Mouse (Mus musculus) C2C12 (cell line): Measurements from ENCODE around the gene Gatb. TPM values are rescaled to one million over a fixed set of nuclear protein-coding genes. Genes with fewer than 3 reads are reported as not detected.

ENCODE experiments used
- H3K27me3 ChIP-seq: one replicate; pipeline ENCODE4 v1.6.1; 2011; ENCODE audit not compliant: control insufficient read depth, insufficient read depth, insufficient read length
- H3K36me3 ChIP-seq: one replicate; pipeline ENCODE4 v1.6.1; 2011; ENCODE audit not compliant: control insufficient read depth, insufficient read depth
- H3K4me3 ChIP-seq: one replicate; pipeline ENCODE4 v1.5.1; 2011; ENCODE audit warnings: mild to moderate bottlenecking, control low read depth; ENCODE audit not compliant: poor library complexity, insufficient read depth, severe bottlenecking
- H3K79me2 ChIP-seq: one replicate; pipeline ENCODE4 v1.6.1; 2011; ENCODE audit not compliant: control insufficient read depth, insufficient read depth
- H3K79me3 ChIP-seq: one replicate; pipeline ENCODE4 v1.6.1; 2011; ENCODE audit warnings: low read depth, control low read depth
- H3ac ChIP-seq: one replicate; pipeline ENCODE3; 2011; ENCODE audit warnings: low read depth; ENCODE audit not compliant: control insufficient read depth, insufficient read length
- CEBPB ChIP-seq: IDR thresholded peaks from one replicate; pipeline ENCODE4 v1.6.1; 2011; ENCODE audit warnings: low read depth, mild to moderate bottlenecking, control low read depth, moderate library complexity
- CTCF ChIP-seq: IDR thresholded peaks from one replicate; pipeline ENCODE4 v1.5.1; 2011; ENCODE audit not compliant: control insufficient read depth, insufficient read depth, insufficient read length
- FOSL1 ChIP-seq: IDR thresholded peaks from one replicate; pipeline ENCODE4 v1.8.0; 2011; ENCODE audit warnings: mild to moderate bottlenecking, low read length; ENCODE audit not compliant: poor library complexity, insufficient read depth, severe bottlenecking
- MAX ChIP-seq: IDR thresholded peaks from one replicate; pipeline ENCODE4 v1.6.1; 2011; ENCODE audit warnings: mild to moderate bottlenecking, control low read depth
- MYOD1 ChIP-seq: IDR thresholded peaks from one replicate; pipeline ENCODE4 v1.6.1; 2011; ENCODE audit warnings: low read depth; ENCODE audit not compliant: control insufficient read depth, insufficient read length
- MYOG ChIP-seq: IDR thresholded peaks from one replicate; pipeline ENCODE4 v1.6.1; 2011; ENCODE audit not compliant: control insufficient read depth, insufficient read length; ENCODE audit errors: extremely low read depth
- USF1 ChIP-seq: IDR thresholded peaks from one replicate; pipeline ENCODE4 v1.6.1; 2011; ENCODE audit warnings: low read depth, mild to moderate bottlenecking, control low read depth, moderate library complexity
- polyA plus RNA-seq: library from polyadenylated mRNA; unstranded; fragments of >200 nt; fragmentation: generic; extraction: Trizol; gene quantifications from one replicate; pipeline ENCODE4 v1.2.1, GENCODE M21; 2012; ENCODE audit warnings: missing spikeins

The Gatb gene
- polyA plus RNA-seq, 1 experiment, result 12.2 TPM

DNA sequence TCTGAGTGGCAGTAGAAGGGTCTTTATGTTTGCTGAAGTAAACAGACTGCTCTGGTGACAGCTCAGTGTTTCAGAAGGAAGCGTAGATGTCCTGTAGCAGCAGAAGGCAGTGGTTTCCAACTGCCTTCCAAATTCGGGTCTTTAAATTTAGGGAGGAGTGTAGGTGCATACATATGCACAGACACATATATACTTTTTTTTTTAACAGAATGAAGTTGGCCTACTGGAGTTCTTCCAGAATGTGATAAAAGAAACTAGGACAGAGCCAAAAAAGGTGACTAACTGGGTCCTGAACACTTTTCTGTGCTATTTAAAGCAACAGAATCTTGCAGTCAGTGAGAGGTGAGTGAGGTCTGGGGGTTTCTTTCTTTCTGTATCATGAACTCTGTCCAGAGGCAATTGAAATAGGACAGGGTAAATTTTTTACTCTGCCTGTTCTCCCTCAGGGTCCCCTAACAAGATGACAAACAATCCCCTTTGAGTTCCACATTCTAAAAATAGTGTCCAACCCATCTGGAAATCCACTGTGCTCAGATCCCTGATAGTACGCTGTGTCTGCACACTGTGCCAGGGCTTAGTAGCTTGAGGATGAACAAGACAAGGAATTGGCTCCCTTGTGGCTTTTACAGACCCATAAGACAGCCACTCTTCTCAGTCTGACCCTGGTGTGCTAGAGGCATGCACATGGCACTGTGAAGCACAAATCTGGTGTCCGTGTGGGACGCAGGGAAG is 63.0 kb downstream of the Gatb start:
- H3K79me2 ChIP-seq, result no peaks in the 10 kb centered on the region
- H3K27me3 ChIP-seq, result no peaks in the 10 kb centered on the region
- no peak for TF ChIP-seq USF1
- no peak for TF ChIP-seq CEBPB
- no peak for TF ChIP-seq CTCF
- TF ChIP-seq MYOD1, result no peak
- no peak for TF ChIP-seq FOSL1
- no peak for TF ChIP-seq MAX
- TF ChIP-seq MYOG, result no peak
- no peak overlapping the region for H3ac ChIP-seq
- no peaks in the 10 kb centered on the region for H3K79me3 ChIP-seq
- no peaks in the 10 kb centered on the region for H3K36me3 ChIP-seq
- no peak overlapping the region for H3K4me3 ChIP-seq

DNA sequence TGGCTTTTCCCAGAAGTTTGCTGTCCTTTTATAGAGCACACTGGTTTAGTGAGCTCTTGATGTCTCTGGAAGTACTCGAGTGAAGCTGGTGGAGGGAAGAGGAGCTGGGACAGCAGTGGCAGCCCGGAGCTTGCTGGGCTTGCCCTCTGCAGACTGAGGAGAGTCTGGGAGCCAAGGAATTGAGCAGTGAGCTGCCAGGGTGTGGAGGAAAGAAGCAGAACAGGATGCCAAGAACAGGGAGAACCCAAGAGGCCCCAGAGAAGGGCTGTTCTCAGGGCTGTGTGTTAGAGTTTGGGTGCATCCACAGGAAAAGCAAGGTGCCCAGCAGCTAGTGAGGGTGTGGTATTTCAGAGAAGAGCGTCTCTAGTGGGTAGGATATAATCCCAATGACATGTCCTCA is 67.8 kb downstream of the Gatb start:
- Histone ChIP-seq H3K4me3 (no peak overlapping the region), H3K79me2 (no peaks in the 10 kb centered on the region), H3K79me3 (no peaks in the 10 kb centered on the region), H3ac (no peak overlapping the region), H3K27me3 (no peaks in the 10 kb centered on the region), H3K36me3 (no peaks in the 10 kb centered on the region)
- TF ChIP-seq CTCF, result no peak
- TF ChIP-seq MYOD1, result no peak
- TF ChIP-seq CEBPB, result no peak
- no peak for TF ChIP-seq MAX
- TF ChIP-seq MYOG, result no peak
- no peak for TF ChIP-seq USF1

DNA sequence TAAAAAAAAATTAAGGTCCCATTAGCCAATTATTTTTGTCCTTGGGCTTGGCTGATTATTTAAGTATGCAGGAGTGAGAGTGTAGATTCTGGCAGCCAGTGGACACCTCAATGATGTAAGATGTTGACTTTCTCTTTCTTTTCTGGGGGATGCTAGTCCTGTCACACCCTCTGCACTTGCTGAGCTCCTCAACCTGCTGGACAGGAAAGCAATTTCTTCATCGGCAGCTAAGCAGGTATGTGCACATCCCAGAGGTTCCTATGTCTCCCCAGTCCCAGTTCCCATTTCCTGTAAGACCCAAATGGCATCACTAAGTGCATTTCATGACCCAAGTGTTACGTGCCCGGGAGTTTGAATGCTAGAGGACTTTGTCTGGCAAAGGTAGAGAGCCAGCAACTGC is 70.9 kb downstream of the Gatb start:
- no peaks in the 10 kb centered on the region for H3K27me3 ChIP-seq
- H3K79me3 ChIP-seq, result no peaks in the 10 kb centered on the region
- H3K36me3 ChIP-seq, result no peaks in the 10 kb centered on the region
- H3ac ChIP-seq, result no peak overlapping the region
- no peak overlapping the region for H3K4me3 ChIP-seq
- H3K79me2 ChIP-seq, result no peaks in the 10 kb centered on the region
- TF ChIP-seq MYOD1 (no peak), CTCF (no peak), MAX (no peak), FOSL1 (no peak), CEBPB (no peak), USF1 (no peak), MYOG (no peak)

DNA sequence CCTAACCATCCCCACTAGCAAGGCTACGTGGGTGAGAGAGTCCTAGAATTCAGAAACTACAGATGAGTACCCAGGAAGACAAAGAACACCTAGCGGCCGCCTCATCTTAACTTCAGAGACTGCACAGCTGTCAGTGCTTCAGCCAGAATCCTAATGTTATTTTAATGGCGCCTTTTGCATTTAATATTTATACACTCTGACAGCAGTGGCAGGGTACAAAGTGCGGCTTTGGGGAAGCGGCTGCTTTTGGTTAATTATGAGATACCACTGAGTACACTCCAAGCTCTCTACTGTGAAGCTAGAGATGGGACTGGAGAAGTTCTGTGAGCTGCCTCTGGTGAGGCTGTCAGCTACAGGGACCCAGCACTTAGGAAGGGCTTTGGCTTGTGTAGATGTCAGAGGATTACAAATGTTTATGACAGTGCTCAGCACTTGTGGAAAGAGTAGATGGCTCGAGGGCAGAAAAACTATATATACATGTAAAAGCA is 71.6 kb downstream of the Gatb start:
- H3K79me2 ChIP-seq, result no peaks in the 10 kb centered on the region

DNA sequence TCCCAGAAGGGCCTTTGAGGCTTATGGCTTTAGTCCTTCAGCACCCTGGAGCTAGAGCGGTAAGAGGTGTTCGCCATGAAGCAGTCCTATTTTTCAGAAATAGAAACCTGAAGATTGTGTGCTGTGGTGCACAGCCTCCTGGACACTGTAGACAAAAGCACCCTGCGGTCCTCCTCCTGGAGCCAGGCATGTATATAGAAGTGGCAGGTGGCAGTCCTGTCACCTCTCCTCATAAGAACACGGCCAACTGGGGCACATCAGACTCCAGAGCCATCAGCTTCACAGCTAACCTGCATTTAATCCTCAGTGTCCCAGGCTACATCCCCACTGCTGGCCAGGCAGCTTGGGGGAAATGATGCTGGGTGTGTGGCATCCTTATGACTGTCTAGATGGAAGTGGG is 75.3 kb downstream of the Gatb start:
- TF ChIP-seq MAX (no peak), FOSL1 (no peak), USF1 (no peak), CTCF (no peak), MYOD1 (no peak), CEBPB (no peak), MYOG (no peak)
- H3K4me3 ChIP-seq, result no peak overlapping the region
- no peaks in the 10 kb centered on the region for H3K36me3 ChIP-seq
- no peaks in the 10 kb centered on the region for H3K27me3 ChIP-seq
- no peaks in the 10 kb centered on the region for H3K79me3 ChIP-seq
- H3K79me2 ChIP-seq, result no peaks in the 10 kb centered on the region
- H3ac ChIP-seq, result no peak overlapping the region

More for the DNA sequence above, 71.6 kb downstream of the Gatb start:
- Histone ChIP-seq H3K36me3 (no peaks in the 10 kb centered on the region), H3K4me3 (no peak overlapping the region), H3ac (no peak overlapping the region), H3K27me3 (no peaks in the 10 kb centered on the region), H3K79me3 (no peaks in the 10 kb centered on the region)
- no peak for TF ChIP-seq MYOD1
- no peak for TF ChIP-seq MYOG
- TF ChIP-seq CEBPB, result no peak
- TF ChIP-seq MAX, result no peak
- no peak for TF ChIP-seq FOSL1

GRCm38 (mm10) chr3:85652727-85653665 is 79.1 kb downstream of the Gatb start:
- H3K79me2 ChIP-seq, result no peaks in the 10 kb centered on the region
- no peak overlapping the region for H3ac ChIP-seq
- peak; percentile 55 for TF ChIP-seq MYOD1
- TF ChIP-seq CEBPB, result no peak
- H3K4me3 ChIP-seq, result no peak overlapping the region
- no peaks in the 10 kb centered on the region for H3K36me3 ChIP-seq
- H3K27me3 ChIP-seq, result no peaks in the 10 kb centered on the region
- H3K79me3 ChIP-seq, result no peaks in the 10 kb centered on the region
